Mouse (Mus musculus) heart, postnatal 0 days (tissue): ENCODE results near the gene Gfpt2.

Source experiments
- CTCF ChIP-seq: IDR thresholded peaks from 2 replicates; pipeline ENCODE4 v1.5.1; 2016; ENCODE audit warnings: antibody characterized with exemption, control low read depth, low read depth
- EP300 ChIP-seq: IDR thresholded peaks from 2 replicates; pipeline ENCODE4 v1.6.1; 2016; ENCODE audit warnings: antibody characterized with exemption, low read depth

- TF ChIP-seq CTCF (peak; percentile 75), EP300 (no peak)
Observed at GRCm38 (mm10) chr11:49869762-49870161, 75.8 kb downstream of the Gfpt2 start.
